Mouse (Mus musculus) G1E (cell line): ENCODE results near the gene Gm17482.

Experiments used
- CTCF ChIP-seq: IDR thresholded peaks from 2 replicates; pipeline ENCODE4 v1.5.1; 2012; ENCODE audit warnings: low read depth, low read length, inconsistent platforms, mixed read lengths
- GATA1 ChIP-seq: IDR thresholded peaks from 2 replicates; pipeline ENCODE4 v1.6.1; 2012; ENCODE audit warnings: borderline replicate concordance, low read length, inconsistent platforms, mixed read lengths
- POLR2AphosphoS5 ChIP-seq: IDR thresholded peaks from 2 replicates; pipeline ENCODE4 v1.6.1; 2012; ENCODE audit warnings: low read depth, low read length, inconsistent platforms; ENCODE audit not compliant: insufficient replicate concordance
- TAL1 ChIP-seq: conservative IDR thresholded peaks from 2 replicates; pipeline ENCODE4 v1.6.1; 2012; ENCODE audit warnings: low read depth, low read length, inconsistent platforms, mixed read lengths

DNA sequence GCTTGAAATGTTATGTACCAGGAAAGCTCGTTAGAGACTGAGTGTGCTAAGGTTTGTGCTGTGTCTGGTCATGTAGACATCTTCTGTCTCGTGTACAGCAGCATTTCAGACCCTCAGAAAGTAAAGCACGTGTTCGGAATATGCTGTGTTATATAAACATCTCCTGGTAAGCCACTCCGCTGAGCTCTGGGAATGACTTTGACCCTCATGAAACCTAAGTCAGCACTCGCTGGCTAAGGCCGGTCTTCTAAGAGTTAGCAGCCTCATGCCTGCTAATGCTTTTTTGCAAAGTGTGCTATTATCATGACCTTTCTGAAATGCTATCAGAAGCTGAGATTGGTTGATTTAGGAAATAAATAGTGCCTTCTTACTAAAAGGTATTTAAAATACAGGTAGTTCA is 36.0 kb upstream of the Gm17482 start:
- TF ChIP-seq POLR2AphosphoS5 (no peak), CTCF (no peak), GATA1 (no peak), TAL1 (no peak)
